Mouse (Mus musculus): ENCODE data around the gene Zeb2. TPM values are rescaled to one million over a fixed set of nuclear protein-coding genes. Genes with fewer than 3 reads are reported as not detected.

The Zeb2 gene
- polyA plus RNA-seq, 1 experiment from 2014 or later = 32.3 TPM

- H3K4me1 ChIP-seq (ENCODE audit: control insufficient read depth, insufficient read depth, low read length) = peaks cover 75% of the 10 kb centered on the region
- no peak overlapping the region; the same call in 1 of the 2 replicates for H3K9ac ChIP-seq (replicated peaks; ENCODE audit: low read length)
- peak; percentile 58 for DNase-seq
- no peaks in the 10 kb centered on the region for H3K9me3 ChIP-seq (ENCODE audit: control insufficient read depth, low read length)
- peak overlapping the region; percentile 24 for H3K4me2 ChIP-seq (ENCODE audit: low read length)
- H3K27me3 ChIP-seq (ENCODE audit: control insufficient read depth, insufficient read depth, low read length) = no peaks in the 10 kb centered on the region
- WGBS = 7% methylated on average over 10 of the region's 10 CpGs
- H3K36me3 ChIP-seq (ENCODE audit: control insufficient read depth, insufficient read depth, low read length) = no peaks in the 10 kb centered on the region
- H3K4me3 ChIP-seq (replicated peaks; ENCODE audit: low read depth, low read length) = no peak overlapping the region
- peak overlapping the region; percentile 55 for H3K27ac ChIP-seq (replicated peaks; ENCODE audit: low read depth, low read length)
- ATAC-seq (ENCODE audit: low FRiP score, low TSS enrichment) = no peak
Measured at GRCm38 (mm10) chr2:45096638-45097247, 20.5 kb downstream of the Zeb2 start.

- 6% methylated on average over 9 of the region's 9 CpGs for WGBS
- H3K9me3 ChIP-seq (ENCODE audit: control insufficient read depth, low read length) = no peaks in the 10 kb centered on the region
- 0 out of 2 replicates have a peak overlapping the region, but pooled peaks have one; percentile 32 for H3K27ac ChIP-seq (replicated peaks; ENCODE audit: low read depth, low read length)
- H3K4me2 ChIP-seq (ENCODE audit: low read length) = no peak overlapping the region
- peaks cover 66% of the 10 kb centered on the region for H3K4me1 ChIP-seq (ENCODE audit: control insufficient read depth, insufficient read depth, low read length)
- H3K27me3 ChIP-seq (ENCODE audit: control insufficient read depth, insufficient read depth, low read length) = no peaks in the 10 kb centered on the region
- no peak for DNase-seq
- peak; percentile 74; the same call in 1 of the 2 replicates for ATAC-seq (ENCODE audit: low FRiP score, low TSS enrichment)
- H3K4me3 ChIP-seq (replicated peaks; ENCODE audit: low read depth, low read length) = no peak overlapping the region
- no peaks in the 10 kb centered on the region for H3K36me3 ChIP-seq (ENCODE audit: control insufficient read depth, insufficient read depth, low read length)
- no peak overlapping the region for H3K9ac ChIP-seq (replicated peaks; ENCODE audit: low read length)
Measured at GRCm38 (mm10) chr2:45095825-45096224, 21.4 kb downstream of the Zeb2 start.

GRCm38 (mm10) chr2:45094371-45094967 lies 22.7 kb downstream of the Zeb2 start:
- Histone ChIP-seq H3K4me2 (ENCODE audit: low read length) (no peak overlapping the region), H3K27me3 (ENCODE audit: control insufficient read depth, insufficient read depth, low read length) (no peaks in the 10 kb centered on the region), H3K9ac (replicated peaks; ENCODE audit: low read length) (no peak overlapping the region), H3K36me3 (ENCODE audit: control insufficient read depth, insufficient read depth, low read length) (no peaks in the 10 kb centered on the region), H3K4me3 (replicated peaks; ENCODE audit: low read depth, low read length) (no peak overlapping the region), H3K9me3 (ENCODE audit: control insufficient read depth, low read length) (no peaks in the 10 kb centered on the region), H3K27ac (replicated peaks; ENCODE audit: low read depth, low read length) (no peak overlapping the region), H3K4me1 (ENCODE audit: control insufficient read depth, insufficient read depth, low read length) (peaks cover 59% of the 10 kb centered on the region)
- WGBS = 60% methylated on average over 2 of the region's 2 CpGs
- ATAC-seq (ENCODE audit: low FRiP score, low TSS enrichment) (no peak), DNase-seq (no peak)

GRCm38 (mm10) chr2:45093479-45093878 lies 23.7 kb downstream of the Zeb2 start:
- Histone ChIP-seq H3K4me2 (ENCODE audit: low read length) (no peak overlapping the region), H3K9me3 (ENCODE audit: control insufficient read depth, low read length) (no peaks in the 10 kb centered on the region), H3K27me3 (ENCODE audit: control insufficient read depth, insufficient read depth, low read length) (no peaks in the 10 kb centered on the region), H3K4me3 (replicated peaks; ENCODE audit: low read depth, low read length) (no peak overlapping the region), H3K27ac (replicated peaks; ENCODE audit: low read depth, low read length) (peak overlapping the region; percentile 45; the same call in 1 of the 2 replicates), H3K9ac (replicated peaks; ENCODE audit: low read length) (no peak overlapping the region), H3K4me1 (ENCODE audit: control insufficient read depth, insufficient read depth, low read length) (peaks cover 60% of the 10 kb centered on the region), H3K36me3 (ENCODE audit: control insufficient read depth, insufficient read depth, low read length) (no peaks in the 10 kb centered on the region)
- ATAC-seq (ENCODE audit: low FRiP score, low TSS enrichment) (no peak), DNase-seq (no peak)
- 70% methylated on average over 7 of the region's 7 CpGs for WGBS

- Histone ChIP-seq H3K4me2 (ENCODE audit: low read length) (no peak overlapping the region), H3K9ac (replicated peaks; ENCODE audit: low read length) (no peak overlapping the region), H3K36me3 (ENCODE audit: control insufficient read depth, insufficient read depth, low read length) (no peaks in the 10 kb centered on the region), H3K4me3 (replicated peaks; ENCODE audit: low read depth, low read length) (no peak overlapping the region), H3K9me3 (ENCODE audit: control insufficient read depth, low read length) (no peaks in the 10 kb centered on the region), H3K27ac (replicated peaks; ENCODE audit: low read depth, low read length) (no peak overlapping the region), H3K4me1 (ENCODE audit: control insufficient read depth, insufficient read depth, low read length) (peaks cover 58% of the 10 kb centered on the region), H3K27me3 (ENCODE audit: control insufficient read depth, insufficient read depth, low read length) (no peaks in the 10 kb centered on the region)
- ATAC-seq (ENCODE audit: low FRiP score, low TSS enrichment) (no peak), DNase-seq (no peak)
- 68% methylated on average over 5 of the region's 5 CpGs for WGBS
Measured at GRCm38 (mm10) chr2:45092654-45093053, 24.5 kb downstream of the Zeb2 start.

- no peak overlapping the region for H3K9ac ChIP-seq (replicated peaks; ENCODE audit: low read length)
- ATAC-seq (ENCODE audit: low FRiP score, low TSS enrichment) (no peak), DNase-seq (no peak)
- no peak overlapping the region for H3K27ac ChIP-seq (replicated peaks; ENCODE audit: low read depth, low read length)
- no peaks in the 10 kb centered on the region for H3K36me3 ChIP-seq (ENCODE audit: control insufficient read depth, insufficient read depth, low read length)
- no peaks in the 10 kb centered on the region for H3K27me3 ChIP-seq (ENCODE audit: control insufficient read depth, insufficient read depth, low read length)
- H3K4me1 ChIP-seq (ENCODE audit: control insufficient read depth, insufficient read depth, low read length) = peaks cover 46% of the 10 kb centered on the region
- 89% methylated on average over 8 of the region's 8 CpGs for WGBS
- no peak overlapping the region for H3K4me2 ChIP-seq (ENCODE audit: low read length)
- H3K4me3 ChIP-seq (replicated peaks; ENCODE audit: low read depth, low read length) = no peak overlapping the region
- H3K9me3 ChIP-seq (ENCODE audit: control insufficient read depth, low read length) = no peaks in the 10 kb centered on the region
Measured at GRCm38 (mm10) chr2:45090529-45091297, 26.5 kb downstream of the Zeb2 start.

- Histone ChIP-seq H3K36me3 (ENCODE audit: control insufficient read depth, insufficient read depth, low read length) (no peaks in the 10 kb centered on the region), H3K9ac (replicated peaks; ENCODE audit: low read length) (peak overlapping the region; percentile 27; the same call in 1 of the 2 replicates), H3K4me1 (ENCODE audit: control insufficient read depth, insufficient read depth, low read length) (peaks cover 40% of the 10 kb centered on the region), H3K4me3 (replicated peaks; ENCODE audit: low read depth, low read length) (no peak overlapping the region), H3K27me3 (ENCODE audit: control insufficient read depth, insufficient read depth, low read length) (no peaks in the 10 kb centered on the region), H3K4me2 (ENCODE audit: low read length) (peak overlapping the region; percentile 33), H3K9me3 (ENCODE audit: control insufficient read depth, low read length) (no peaks in the 10 kb centered on the region), H3K27ac (replicated peaks; ENCODE audit: low read depth, low read length) (peak overlapping the region; percentile 46; the same call in 1 of the 2 replicates)
- WGBS = 16% methylated on average over 3 of the region's 3 CpGs
- no peak for DNase-seq
- no peak for ATAC-seq (ENCODE audit: low FRiP score, low TSS enrichment)
Measured at GRCm38 (mm10) chr2:45089251-45089530, 28.0 kb downstream of the Zeb2 start.

GRCm38 (mm10) chr2:45088435-45089250 lies 28.6 kb downstream of the Zeb2 start:
- DNase-seq (peak; percentile 53), ATAC-seq (ENCODE audit: low FRiP score, low TSS enrichment) (no peak)
- H3K36me3 ChIP-seq (ENCODE audit: control insufficient read depth, insufficient read depth, low read length) = no peaks in the 10 kb centered on the region
- H3K4me1 ChIP-seq (ENCODE audit: control insufficient read depth, insufficient read depth, low read length) = peaks cover 42% of the 10 kb centered on the region
- H3K4me3 ChIP-seq (replicated peaks; ENCODE audit: low read depth, low read length) = no peak overlapping the region
- no peaks in the 10 kb centered on the region for H3K9me3 ChIP-seq (ENCODE audit: control insufficient read depth, low read length)
- WGBS = 9% methylated on average over 15 of the region's 15 CpGs
- peak overlapping the region; percentile 33 for H3K4me2 ChIP-seq (ENCODE audit: low read length)
- no peaks in the 10 kb centered on the region for H3K27me3 ChIP-seq (ENCODE audit: control insufficient read depth, insufficient read depth, low read length)
- peak overlapping the region; percentile 46 for H3K27ac ChIP-seq (replicated peaks; ENCODE audit: low read depth, low read length)
- peak overlapping the region; percentile 27; the same call in 1 of the 2 replicates for H3K9ac ChIP-seq (replicated peaks; ENCODE audit: low read length)
